Mouse (Mus musculus): ENCODE data around the gene Fndc3b. TPM values are rescaled to one million over a fixed set of nuclear protein-coding genes. Genes with fewer than 3 reads are reported as not detected.

The Fndc3b gene
- polyA plus RNA-seq, 1 experiment from 2014 or later: 29.0 TPM

DNA sequence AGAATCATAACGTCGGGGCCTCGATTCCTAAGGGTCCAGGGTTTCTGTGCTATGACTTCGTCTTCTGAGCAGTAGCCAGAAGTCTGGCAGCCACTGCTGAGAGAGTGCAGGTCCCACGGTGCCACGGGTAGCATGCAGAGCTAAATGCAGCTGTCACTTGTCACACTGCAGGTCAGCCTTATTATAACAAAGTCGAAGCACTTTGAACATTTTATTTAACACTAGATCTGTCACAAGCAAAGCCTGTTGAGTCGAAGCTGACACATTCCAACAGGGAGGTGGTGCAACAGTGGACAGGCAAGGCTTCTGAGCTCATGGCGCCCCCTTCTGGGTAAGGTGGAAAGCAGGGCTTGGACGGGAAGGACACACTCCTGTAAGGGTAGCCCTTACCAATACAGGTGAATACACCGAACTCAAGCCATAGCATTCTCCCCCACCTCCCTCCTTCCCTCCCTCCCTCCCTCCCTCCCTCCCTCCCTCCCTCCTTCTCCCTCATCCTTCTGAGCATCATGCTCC is 243.5 kb downstream of the Fndc3b start:
- H3K9ac ChIP-seq (ENCODE audit: low read length): 0 out of 2 replicates have a peak overlapping the region, but pooled peaks have one; percentile 16
- H3K4me1 ChIP-seq (ENCODE audit: control insufficient read depth in 2 of 2, insufficient read depth in 2 of 2, low read length in 2 of 2): peaks cover 21 to 63% of the 10 kb centered on the region in 2 experiments
- H3K27ac ChIP-seq (replicated peaks in 1 of 2; ENCODE audit: control insufficient read depth in 1 of 2, insufficient read depth in 1 of 2, low read depth in 2 of 2, low read length in 2 of 2): peak overlapping the region; percentile 33 to 71; a peak in 3 of 4 replicates
- no peak overlapping the region for H3K4me2 ChIP-seq (ENCODE audit: low read length)
- 50% methylated on average over 10 of the region's 11 CpGs for WGBS
- H3K27me3 ChIP-seq (ENCODE audit: control insufficient read depth, insufficient read depth, low read length): no peaks in the 10 kb centered on the region
- peak; percentile 31; the same call in 1 of the 2 replicates for ATAC-seq (ENCODE audit: insufficient number of reproducible peaks, insufficient read depth, low FRiP score, low read depth)
- no peaks in the 10 kb centered on the region for H3K9me3 ChIP-seq (ENCODE audit: control insufficient read depth, low read length)
- H3K36me3 ChIP-seq (ENCODE audit: control insufficient read depth, insufficient read depth, low read length): peaks cover 67% of the 10 kb centered on the region
- no peak overlapping the region for H3K4me3 ChIP-seq (ENCODE audit: control insufficient read depth in 1 of 2, insufficient read depth in 1 of 2, low read depth in 1 of 2, low read length in 2 of 2)

DNA sequence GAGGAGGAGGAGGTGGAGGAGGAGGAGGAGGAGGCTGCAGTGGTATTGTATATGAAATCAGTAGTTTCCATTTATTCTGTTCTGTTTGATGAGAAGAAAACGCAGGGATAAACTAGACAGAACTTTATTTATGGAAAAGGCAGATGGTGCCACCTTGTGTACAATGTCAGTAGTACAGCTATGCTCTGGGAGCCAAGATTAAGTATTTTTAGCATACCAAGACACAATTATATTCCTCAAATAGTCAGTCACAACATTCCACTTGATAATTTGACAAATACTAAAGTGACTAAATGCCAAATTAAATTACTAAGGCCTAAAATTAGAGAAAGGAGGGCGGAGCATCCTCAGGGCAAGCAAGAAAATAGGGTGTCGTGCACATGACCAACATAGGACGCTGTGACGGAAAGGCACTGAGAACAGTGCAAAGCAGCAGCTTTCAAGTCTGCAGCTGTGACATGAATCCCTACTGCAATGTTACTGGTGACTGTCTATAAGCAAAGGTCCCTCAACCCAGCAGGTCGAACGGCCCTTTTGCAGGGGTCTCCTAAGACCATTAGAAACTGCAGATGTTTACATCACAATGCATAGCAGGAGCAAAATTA is 244.7 kb downstream of the Fndc3b start:
- Histone ChIP-seq H3K9ac (ENCODE audit: low read length) (no peak overlapping the region), H3K4me1 (ENCODE audit: control insufficient read depth in 2 of 2, insufficient read depth in 2 of 2, low read length in 2 of 2) (peaks cover 26 to 68% of the 10 kb centered on the region in 2 experiments), H3K27me3 (ENCODE audit: control insufficient read depth, insufficient read depth, low read length) (no peaks in the 10 kb centered on the region), H3K27ac (replicated peaks in 1 of 2; ENCODE audit: control insufficient read depth in 1 of 2, insufficient read depth in 1 of 2, low read depth in 2 of 2, low read length in 2 of 2) (peak overlapping the region; percentile 24 to 71), H3K36me3 (ENCODE audit: control insufficient read depth, insufficient read depth, low read length) (peaks cover 79% of the 10 kb centered on the region), H3K4me3 (ENCODE audit: control insufficient read depth in 1 of 2, insufficient read depth in 1 of 2, low read depth in 1 of 2, low read length in 2 of 2) (no peak overlapping the region), H3K9me3 (ENCODE audit: control insufficient read depth, low read length) (no peaks in the 10 kb centered on the region), H3K4me2 (ENCODE audit: low read length) (no peak overlapping the region)
- no peak for ATAC-seq (ENCODE audit: insufficient number of reproducible peaks, insufficient read depth, low FRiP score, low read depth)
- WGBS: 71% methylated on average over 7 of the region's 7 CpGs

DNA sequence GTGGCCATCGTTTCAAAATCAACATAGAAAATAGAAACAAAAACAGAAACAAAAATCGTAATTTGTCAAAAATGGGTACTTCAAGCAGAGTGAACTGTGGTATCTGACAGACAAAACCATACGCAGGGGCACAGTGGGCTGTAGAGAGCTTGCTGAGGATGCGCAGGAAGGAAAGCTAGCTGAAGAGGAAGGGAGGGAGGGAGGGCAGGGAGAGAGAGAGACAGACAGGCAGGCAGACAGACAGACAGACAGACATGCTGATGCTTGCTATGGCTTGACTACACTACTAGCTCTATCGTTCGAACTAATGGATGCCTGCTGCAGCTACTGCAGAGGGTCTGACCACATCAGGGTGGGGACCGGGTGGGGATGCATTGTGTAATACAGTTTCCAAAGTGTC is 247.7 kb downstream of the Fndc3b start:
- no peak for ATAC-seq (ENCODE audit: insufficient number of reproducible peaks, insufficient read depth, low FRiP score, low read depth)
- H3K4me1 ChIP-seq (ENCODE audit: control insufficient read depth in 2 of 2, insufficient read depth in 2 of 2, low read length in 2 of 2): peaks cover 20 to 56% of the 10 kb centered on the region in 2 experiments
- H3K9me3 ChIP-seq (ENCODE audit: control insufficient read depth, low read length): no peaks in the 10 kb centered on the region
- H3K36me3 ChIP-seq (ENCODE audit: control insufficient read depth, insufficient read depth, low read length): peaks cover 89% of the 10 kb centered on the region
- no peaks in the 10 kb centered on the region for H3K27me3 ChIP-seq (ENCODE audit: control insufficient read depth, insufficient read depth, low read length)
- no peak overlapping the region for H3K27ac ChIP-seq (replicated peaks in 1 of 2; ENCODE audit: control insufficient read depth in 1 of 2, insufficient read depth in 1 of 2, low read depth in 2 of 2, low read length in 2 of 2)
- no peak overlapping the region for H3K4me3 ChIP-seq (ENCODE audit: control insufficient read depth in 1 of 2, insufficient read depth in 1 of 2, low read depth in 1 of 2, low read length in 2 of 2)
- 81% methylated on average over 7 of the region's 7 CpGs for WGBS
- H3K9ac ChIP-seq (ENCODE audit: low read length): no peak overlapping the region; the same call in 1 of the 2 replicates
- H3K4me2 ChIP-seq (ENCODE audit: low read length): no peak overlapping the region

DNA sequence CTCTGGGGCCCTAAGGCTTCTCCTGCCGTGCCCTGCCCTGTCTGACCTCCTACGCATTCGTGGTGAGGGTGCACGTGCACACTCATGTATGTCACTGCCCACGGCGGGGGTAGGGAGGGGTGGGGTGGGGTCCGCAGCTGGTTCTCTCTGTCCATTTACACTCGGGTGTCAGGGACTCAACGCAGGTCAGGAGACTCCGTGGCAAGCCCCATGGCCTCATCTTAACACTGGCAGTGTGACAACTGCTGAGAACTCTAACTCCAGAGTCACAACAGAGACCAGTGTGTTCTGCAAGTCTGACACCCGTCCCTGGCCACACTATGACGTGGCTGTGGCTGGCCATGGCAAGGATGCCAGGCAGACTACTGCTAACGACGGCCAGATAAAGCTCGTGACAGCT is 248.2 kb downstream of the Fndc3b start:
- Histone ChIP-seq H3K36me3 (ENCODE audit: control insufficient read depth, insufficient read depth, low read length) (peaks cover 89% of the 10 kb centered on the region), H3K9me3 (ENCODE audit: control insufficient read depth, low read length) (no peaks in the 10 kb centered on the region), H3K27me3 (ENCODE audit: control insufficient read depth, insufficient read depth, low read length) (no peaks in the 10 kb centered on the region), H3K9ac (ENCODE audit: low read length) (no peak overlapping the region; the same call in 1 of the 2 replicates), H3K4me3 (ENCODE audit: control insufficient read depth in 1 of 2, insufficient read depth in 1 of 2, low read depth in 1 of 2, low read length in 2 of 2) (no peak overlapping the region), H3K4me2 (ENCODE audit: low read length) (no peak overlapping the region), H3K27ac (replicated peaks in 1 of 2; ENCODE audit: control insufficient read depth in 1 of 2, insufficient read depth in 1 of 2, low read depth in 2 of 2, low read length in 2 of 2) (no peak overlapping the region), H3K4me1 (ENCODE audit: control insufficient read depth in 2 of 2, insufficient read depth in 2 of 2, low read length in 2 of 2) (peaks cover 20 to 51% of the 10 kb centered on the region in 2 experiments)
- 60% methylated on average over 15 of the region's 15 CpGs for WGBS
- no peak for ATAC-seq (ENCODE audit: insufficient number of reproducible peaks, insufficient read depth, low FRiP score, low read depth)

DNA sequence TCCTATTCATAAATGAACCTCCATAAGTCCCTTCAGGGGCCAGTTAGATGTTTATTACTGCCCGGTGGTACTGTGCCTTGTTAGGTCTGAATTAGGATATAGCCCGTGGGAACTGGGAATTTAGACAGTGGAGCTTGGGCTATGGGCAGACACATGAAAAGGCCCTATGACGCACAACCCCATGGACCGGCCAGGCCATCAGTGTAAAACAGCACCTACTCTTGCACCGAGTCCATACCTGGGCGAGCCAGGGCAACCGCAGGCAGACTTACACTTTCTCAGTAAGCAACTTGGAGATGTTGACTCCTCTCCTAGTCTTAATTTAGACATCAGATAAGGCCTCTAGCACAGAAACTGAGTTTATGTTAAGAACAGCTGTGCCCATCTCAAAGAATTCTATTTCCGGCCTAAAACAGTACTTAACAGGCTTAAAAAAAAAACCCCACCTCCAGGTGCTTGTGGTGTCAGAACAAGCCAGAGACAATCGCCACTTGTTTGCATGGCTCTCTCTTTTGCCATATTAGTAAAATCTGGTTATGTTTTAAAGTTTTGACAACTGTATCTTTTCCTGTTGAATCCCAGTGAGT is 248.7 kb downstream of the Fndc3b start:
- Histone ChIP-seq H3K4me2 (ENCODE audit: low read length) (no peak overlapping the region), H3K9me3 (ENCODE audit: control insufficient read depth, low read length) (no peaks in the 10 kb centered on the region), H3K27ac (replicated peaks in 1 of 2; ENCODE audit: control insufficient read depth in 1 of 2, insufficient read depth in 1 of 2, low read depth in 2 of 2, low read length in 2 of 2) (0 out of 4 replicates have a peak overlapping the region, but pooled peaks of 1 of the 2 experiments have one; percentile 4), H3K27me3 (ENCODE audit: control insufficient read depth, insufficient read depth, low read length) (no peaks in the 10 kb centered on the region), H3K4me1 (ENCODE audit: control insufficient read depth in 2 of 2, insufficient read depth in 2 of 2, low read length in 2 of 2) (peaks cover 20 to 48% of the 10 kb centered on the region in 2 experiments), H3K36me3 (ENCODE audit: control insufficient read depth, insufficient read depth, low read length) (peaks cover 92% of the 10 kb centered on the region), H3K9ac (ENCODE audit: low read length) (no peak overlapping the region), H3K4me3 (ENCODE audit: control insufficient read depth in 1 of 2, insufficient read depth in 1 of 2, low read depth in 1 of 2, low read length in 2 of 2) (no peak overlapping the region)
- WGBS: 69% methylated on average over 9 of the region's 9 CpGs
- no peak for ATAC-seq (ENCODE audit: insufficient number of reproducible peaks, insufficient read depth, low FRiP score, low read depth)

DNA sequence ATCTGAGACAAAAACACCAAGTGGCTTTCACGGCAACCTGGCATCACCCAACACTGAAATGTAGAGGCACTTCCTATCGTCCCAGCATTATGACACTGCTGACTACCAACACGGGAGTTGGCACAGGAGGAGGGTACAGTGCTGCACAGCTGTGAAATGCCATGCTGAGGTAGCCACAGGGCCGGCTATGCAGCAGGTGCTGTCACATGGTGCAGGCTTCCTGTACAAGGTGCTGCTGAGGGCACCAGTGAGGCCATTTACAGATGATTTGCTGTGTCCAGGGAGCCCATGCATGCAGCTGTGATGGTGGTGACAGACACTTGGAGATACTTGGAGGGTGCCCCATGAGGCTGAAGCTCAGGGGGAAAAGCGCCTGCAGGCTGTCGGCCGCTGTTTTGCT is 249.2 kb downstream of the Fndc3b start:
- peaks cover 20 to 42% of the 10 kb centered on the region in 2 experiments for H3K4me1 ChIP-seq (ENCODE audit: control insufficient read depth in 2 of 2, insufficient read depth in 2 of 2, low read length in 2 of 2)
- H3K4me3 ChIP-seq (ENCODE audit: control insufficient read depth in 1 of 2, insufficient read depth in 1 of 2, low read depth in 1 of 2, low read length in 2 of 2): no peak overlapping the region
- no peaks in the 10 kb centered on the region for H3K9me3 ChIP-seq (ENCODE audit: control insufficient read depth, low read length)
- no peak overlapping the region for H3K4me2 ChIP-seq (ENCODE audit: low read length)
- H3K27me3 ChIP-seq (ENCODE audit: control insufficient read depth, insufficient read depth, low read length): no peaks in the 10 kb centered on the region
- 0 out of 4 replicates have a peak overlapping the region, but pooled peaks of 1 of the 2 experiments have one; percentile 4 for H3K27ac ChIP-seq (replicated peaks in 1 of 2; ENCODE audit: control insufficient read depth in 1 of 2, insufficient read depth in 1 of 2, low read depth in 2 of 2, low read length in 2 of 2)
- 58% methylated on average over 7 of the region's 7 CpGs for WGBS
- no peak for ATAC-seq (ENCODE audit: insufficient number of reproducible peaks, insufficient read depth, low FRiP score, low read depth)
- no peak overlapping the region for H3K9ac ChIP-seq (ENCODE audit: low read length)
- peaks cover 92% of the 10 kb centered on the region for H3K36me3 ChIP-seq (ENCODE audit: control insufficient read depth, insufficient read depth, low read length)

DNA sequence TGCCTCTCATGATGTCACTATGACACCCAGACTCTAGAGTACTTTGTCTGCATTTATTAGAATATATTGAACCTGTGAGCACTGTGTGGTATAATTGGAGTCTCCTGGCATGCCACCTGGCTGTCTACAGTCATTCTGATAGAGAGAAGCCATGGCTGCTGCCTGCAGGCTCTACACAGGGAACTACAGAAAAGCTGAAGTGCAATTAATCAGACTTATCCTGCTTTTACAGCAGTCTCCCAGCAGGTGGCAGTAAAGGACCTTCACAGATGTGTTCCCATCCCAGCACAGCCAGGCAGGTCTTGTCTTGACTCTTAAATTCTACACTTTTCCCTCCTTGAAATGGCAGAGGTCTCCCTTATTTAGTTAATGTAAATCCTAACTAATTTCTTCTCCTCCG is 250.1 kb downstream of the Fndc3b start:
- H3K4me2 ChIP-seq (ENCODE audit: low read length): no peak overlapping the region
- ATAC-seq (ENCODE audit: insufficient number of reproducible peaks, insufficient read depth, low FRiP score, low read depth): no peak
- peaks cover 17 to 35% of the 10 kb centered on the region in 2 experiments for H3K4me1 ChIP-seq (ENCODE audit: control insufficient read depth in 2 of 2, insufficient read depth in 2 of 2, low read length in 2 of 2)
- no peaks in the 10 kb centered on the region for H3K27me3 ChIP-seq (ENCODE audit: control insufficient read depth, insufficient read depth, low read length)
- no peak overlapping the region for H3K27ac ChIP-seq (replicated peaks in 1 of 2; ENCODE audit: control insufficient read depth in 1 of 2, insufficient read depth in 1 of 2, low read depth in 2 of 2, low read length in 2 of 2)
- H3K36me3 ChIP-seq (ENCODE audit: control insufficient read depth, insufficient read depth, low read length): peaks cover 97% of the 10 kb centered on the region
- no peak overlapping the region for H3K4me3 ChIP-seq (ENCODE audit: control insufficient read depth in 1 of 2, insufficient read depth in 1 of 2, low read depth in 1 of 2, low read length in 2 of 2)
- H3K9me3 ChIP-seq (ENCODE audit: control insufficient read depth, low read length): no peaks in the 10 kb centered on the region
- H3K9ac ChIP-seq (ENCODE audit: low read length): no peak overlapping the region
- WGBS: 46% methylated on average over 1 of the region's 1 CpGs
